Mouse (Mus musculus) embryonic stem cell, embryonic (primary cell): ENCODE results near the gene Fjx1.

ENCODE experiments used
- CTCF ChIA-PET, 4 experiments: fragments of 300-600 bp in 2 of 4; fragments of 350-600 bp in 2 of 4; sonication (Branson Sonifier 250); formaldehyde crosslinking; loops; one replicate each; lab custom pipeline; 2022; ENCODE audit warnings: inconsistent platforms in 2 of 4; lab: Charles Lee
- POLR2A ChIA-PET, 4 experiments: fragments of 300-600 bp in 2 of 4; fragments of 350-600 bp in 2 of 4; sonication (Branson Sonifier 250); formaldehyde crosslinking; loops; one replicate each; lab custom pipeline; 2022; ENCODE audit warnings: antibody characterized with exemption in 4 of 4, inconsistent platforms in 1 of 4; lab: Charles Lee

Fjx1 gene

GRCm38 (mm10) chr2:102451671-102452549 is at the start of gene Fjx1:
TSS of gene Fjx1 (minus strand) at chr2:102452499.
- ChIA-PET POLR2A (interaction anchor here (0.6 to 2.9 kb wide), 15 partner anchors 9 to 546 kb away, joined by 3 to 11 read pairs (median 4); no protein-coding TSS in a partner anchor), CTCF (interaction anchor here in 2 of 4 experiments (0.6 to 1.2 kb wide), 6 partner anchors 162 to 546 kb away, joined by 3 to 4 read pairs (median 3); no protein-coding TSS in a partner anchor)

GRCm38 (mm10) chr2:102500001-102500689 is 47.8 kb upstream of the Fjx1 start:
- POLR2A ChIA-PET = no interaction called here
- CTCF ChIA-PET = no interaction called here

GRCm38 (mm10) chr2:102480738-102481137 is 28.4 kb upstream of the Fjx1 start:
- ChIA-PET POLR2A (no interaction called here), CTCF (no interaction called here)

GRCm38 (mm10) chr2:102476101-102476500 is 23.8 kb upstream of the Fjx1 start:
- ChIA-PET POLR2A (interaction anchor here in 1 of 4 experiments (0.6 kb wide), 1 partner anchor 773 kb away, joined by 4 read pairs; no protein-coding TSS in a partner anchor), CTCF (no interaction called here)

- POLR2A ChIA-PET = interaction anchor here in 1 of 4 experiments (0.7 kb wide), 1 partner anchor 19 kb away, joined by 3 read pairs; no protein-coding TSS in a partner anchor
- CTCF ChIA-PET = no interaction called here
Observed at GRCm38 (mm10) chr2:102468645-102469044, 16.3 kb upstream of the Fjx1 start.

GRCm38 (mm10) chr2:102464342-102464732 is 12.0 kb upstream of the Fjx1 start:
- CTCF ChIA-PET = no interaction called here
- POLR2A ChIA-PET = interaction anchor here in 1 of 4 experiments (0.6 kb wide), 1 partner anchor 61 kb away, joined by 14 read pairs; no protein-coding TSS in a partner anchor

GRCm38 (mm10) chr2:102463587-102464341 is 11.5 kb upstream of the Fjx1 start:
- ChIA-PET POLR2A (interaction anchor here in 3 of 4 experiments (0.5 to 1.8 kb wide), 4 partner anchors 12 to 438 kb away, joined by 3 to 14 read pairs (median 4); partner anchors contain the start of gene Cd44 (in 1 of the 3)), CTCF (interaction anchor here in 1 of 4 experiments (0.7 kb wide), 1 partner anchor 171 kb away, joined by 8 read pairs; no protein-coding TSS in a partner anchor)

GRCm38 (mm10) chr2:102461491-102461890 is 9.2 kb upstream of the Fjx1 start:
- POLR2A ChIA-PET = interaction anchor here in 1 of 4 experiments (1.4 kb wide), 1 partner anchor 10 kb away, joined by 4 read pairs; the partner anchor contains the start of gene Fjx1
- CTCF ChIA-PET = no interaction called here

- ChIA-PET POLR2A (no interaction called here), CTCF (interaction anchor here in 1 of 4 experiments (0.5 kb wide), 1 partner anchor 252 kb away, joined by 4 read pairs; no protein-coding TSS in a partner anchor)
Observed at GRCm38 (mm10) chr2:102455126-102455525, 2.8 kb upstream of the Fjx1 start.

GRCm38 (mm10) chr2:102453447-102453846 is 1.1 kb upstream of the Fjx1 start:
- ChIA-PET POLR2A (interaction anchor here in 1 of 4 experiments (0.6 kb wide), 1 partner anchor 231 kb away, joined by 3 read pairs; no protein-coding TSS in a partner anchor), CTCF (no interaction called here)

GRCm38 (mm10) chr2:102450761-102451670 is 1.3 kb downstream of the Fjx1 start:
- POLR2A ChIA-PET = interaction anchor here (0.6 to 2.9 kb wide), 19 partner anchors 10 to 546 kb away, joined by 3 to 11 read pairs (median 4); no protein-coding TSS in a partner anchor

GRCm38 (mm10) chr2:102450248-102450760 is 2.0 kb downstream of the Fjx1 start:
- CTCF ChIA-PET = interaction anchor here in 1 of 4 experiments (1.8 kb wide), 1 partner anchor 545 kb away, joined by 4 read pairs; no protein-coding TSS in a partner anchor
- POLR2A ChIA-PET = interaction anchor here in 3 of 4 experiments (0.8 to 2.9 kb wide), 16 partner anchors 9 to 435 kb away, joined by 3 to 11 read pairs (median 4); no protein-coding TSS in a partner anchor

More at GRCm38 (mm10) chr2:102450761-102451670, 1.3 kb downstream of the Fjx1 start:
- CTCF ChIA-PET = interaction anchor here in 2 of 4 experiments (0.7 to 1.8 kb wide), 6 partner anchors 161 to 546 kb away, joined by 3 to 4 read pairs (median 3); no protein-coding TSS in a partner anchor

- ChIA-PET CTCF (interaction anchor here in 1 of 4 experiments (1.8 kb wide), 1 partner anchor 544 kb away, joined by 4 read pairs; no protein-coding TSS in a partner anchor), POLR2A (interaction anchor here in 3 of 4 experiments (0.8 to 2.9 kb wide), 14 partner anchors 9 to 435 kb away, joined by 3 to 11 read pairs (median 4); no protein-coding TSS in a partner anchor)
Observed at GRCm38 (mm10) chr2:102449630-102450247, 2.6 kb downstream of the Fjx1 start.

- ChIA-PET POLR2A (interaction anchor here in 1 of 4 experiments (0.8 to 2.9 kb wide), 5 partner anchors 9 to 47 kb away, joined by 3 to 11 read pairs (median 6); no protein-coding TSS in a partner anchor), CTCF (interaction anchor here in 1 of 4 experiments (1.8 kb wide), 1 partner anchor 543 kb away, joined by 4 read pairs; no protein-coding TSS in a partner anchor)
Observed at GRCm38 (mm10) chr2:102449056-102449455, 3.2 kb downstream of the Fjx1 start.

GRCm38 (mm10) chr2:102447831-102448230 is 4.5 kb downstream of the Fjx1 start:
- POLR2A ChIA-PET = no interaction called here

GRCm38 (mm10) chr2:102446851-102447250 is 5.4 kb downstream of the Fjx1 start:
- ChIA-PET CTCF (no interaction called here), POLR2A (interaction anchor here in 1 of 4 experiments (0.9 kb wide), 1 partner anchor 39 kb away, joined by 3 read pairs; the partner anchor contains the start of gene Trim44)

More at GRCm38 (mm10) chr2:102447831-102448230, 4.5 kb downstream of the Fjx1 start:
- CTCF ChIA-PET = no interaction called here
